Mouse (Mus musculus): Measurements from ENCODE around the gene Caskin1. TPM values are rescaled to one million over a fixed set of nuclear protein-coding genes. Genes with fewer than 3 reads are reported as not detected.

Gene Caskin1
- polyA plus RNA-seq, 1 experiment from 2014 or later = 5.2 TPM

DNA sequence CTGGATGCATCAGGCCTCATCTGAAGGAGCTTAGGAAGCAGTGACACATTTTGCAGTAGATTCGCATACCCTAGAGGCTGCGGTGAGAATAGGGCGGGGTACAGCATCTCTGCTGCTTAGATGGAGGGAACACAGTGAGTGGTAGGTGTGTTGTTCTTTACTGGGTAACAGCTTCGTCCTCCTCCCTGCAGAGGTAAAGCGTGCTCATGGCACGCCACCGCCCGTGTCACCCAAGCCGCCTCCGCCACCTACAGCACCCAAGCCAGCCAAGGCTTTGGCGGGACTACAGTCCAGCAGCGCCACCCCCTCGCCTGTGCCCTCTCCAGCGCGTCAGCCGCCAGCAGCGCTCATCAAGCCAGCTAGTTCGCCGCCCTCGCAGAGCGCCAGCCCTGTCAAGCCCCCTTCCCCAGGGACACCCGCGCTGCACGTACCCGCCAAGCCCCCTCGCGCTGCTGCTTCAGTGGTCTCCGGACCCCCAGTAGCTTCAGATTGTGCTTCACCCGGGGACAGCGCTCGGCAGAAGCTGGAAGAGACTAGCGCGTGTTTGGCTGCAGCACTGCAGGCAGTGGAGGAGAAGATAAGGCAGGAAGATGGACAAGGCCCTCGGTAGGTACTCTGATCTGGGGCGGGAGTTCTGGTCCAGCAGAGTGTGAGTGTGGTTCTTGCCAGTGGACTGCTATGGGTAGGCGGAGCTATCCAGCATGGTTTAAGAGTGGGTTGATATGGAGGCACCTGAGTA lies 18.1 kb downstream of the Caskin1 start:
- Histone ChIP-seq H3K4me3 (no peak overlapping the region), H3K36me3 (peaks cover 80% of the 10 kb centered on the region), H3K9me3 (no peaks in the 10 kb centered on the region), H3K9ac (peak overlapping the region; percentile 43; the same call in 1 of the 2 replicates), H3K27ac (no peak overlapping the region), H3K4me2 (replicated peaks) (peak overlapping the region; percentile 40), H3K4me1 (peaks cover 12% of the 10 kb centered on the region; the same call in 1 of the 2 replicates), H3K27me3 (0 out of 2 replicates have a peak, but pooled peaks cover 5% of the 10 kb centered on the region)
- no peak for ATAC-seq (ENCODE audit: low FRiP score, low read depth)
- WGBS = 25% methylated on average over 36 of the region's 36 CpGs

DNA sequence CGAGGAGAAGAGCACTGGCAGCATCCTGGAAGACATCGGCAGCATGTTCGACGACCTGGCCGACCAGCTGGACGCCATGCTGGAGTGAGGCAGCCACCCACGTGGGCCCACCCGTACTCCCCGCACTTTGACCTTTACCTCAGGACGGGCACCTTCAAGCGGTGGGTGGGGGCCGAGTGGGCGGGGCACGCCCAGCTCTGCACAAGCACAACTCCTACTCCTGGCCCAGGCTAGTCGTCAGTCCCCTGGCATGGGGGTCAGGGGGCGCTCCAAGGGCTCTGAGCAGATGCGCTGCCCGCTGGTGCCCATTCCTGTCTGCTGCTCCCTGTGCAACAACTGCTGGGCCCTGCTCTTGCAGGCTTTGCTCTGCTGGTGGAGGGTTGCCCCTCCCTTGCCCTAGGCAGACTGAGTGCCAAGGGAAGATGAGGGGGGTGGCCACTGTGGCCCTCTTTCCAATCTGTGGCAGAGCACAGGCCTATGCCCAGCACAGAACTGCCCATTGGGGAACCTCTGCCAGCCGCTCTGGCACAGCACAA lies 18.8 kb downstream of the Caskin1 start:
- Histone ChIP-seq H3K4me3 (no peak overlapping the region), H3K27ac (no peak overlapping the region), H3K4me1 (peaks cover 12% of the 10 kb centered on the region; the same call in 1 of the 2 replicates), H3K36me3 (peaks cover 80% of the 10 kb centered on the region), H3K9ac (no peak overlapping the region), H3K4me2 (replicated peaks) (no peak overlapping the region), H3K27me3 (0 out of 2 replicates have a peak, but pooled peaks cover 5% of the 10 kb centered on the region), H3K9me3 (no peaks in the 10 kb centered on the region)
- 44% methylated on average over 13 of the region's 19 CpGs for WGBS
- no peak for ATAC-seq (ENCODE audit: low FRiP score, low read depth)

DNA sequence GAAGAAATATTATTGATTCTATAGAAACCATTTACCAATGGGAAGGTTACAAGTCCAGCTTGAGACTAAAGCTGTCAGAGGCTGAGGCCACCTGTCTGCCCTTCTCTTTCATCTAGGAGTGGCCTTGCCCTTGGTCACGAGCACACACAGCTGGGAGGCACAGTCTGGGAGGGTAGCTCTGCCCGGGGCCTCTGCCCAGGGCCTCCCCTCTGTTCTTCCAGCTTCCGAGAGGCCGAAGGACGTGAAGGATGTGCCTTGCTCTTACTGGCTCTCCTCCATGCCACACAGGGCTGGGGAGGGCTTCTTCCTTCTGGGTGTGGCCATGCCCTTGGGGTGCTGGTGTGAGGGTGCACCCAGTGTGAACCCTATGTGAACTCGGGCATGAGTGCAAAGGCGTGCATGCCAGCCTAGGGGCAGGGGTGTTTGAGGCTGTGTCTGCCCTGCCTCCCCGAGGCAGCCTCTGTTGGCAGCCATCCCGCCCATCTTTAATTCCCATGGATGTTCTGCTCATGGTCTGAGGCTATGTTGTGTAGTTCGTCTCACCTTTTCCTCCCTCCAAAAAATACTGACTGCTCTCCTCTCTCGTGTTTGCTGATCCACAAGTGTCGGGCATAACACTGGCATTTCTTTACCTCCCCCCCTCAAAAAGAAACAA lies 19.5 kb downstream of the Caskin1 start:
- H3K27me3 ChIP-seq = 0 out of 2 replicates have a peak, but pooled peaks cover 5% of the 10 kb centered on the region
- 83% methylated on average over 12 of the region's 12 CpGs for WGBS
- H3K27ac ChIP-seq = no peak overlapping the region
- H3K9me3 ChIP-seq = no peaks in the 10 kb centered on the region
- H3K4me3 ChIP-seq = no peak overlapping the region
- H3K9ac ChIP-seq = no peak overlapping the region
- H3K4me1 ChIP-seq = peaks cover 12% of the 10 kb centered on the region; the same call in 1 of the 2 replicates
- no peak for ATAC-seq (ENCODE audit: low FRiP score, low read depth)
- no peak overlapping the region for H3K4me2 ChIP-seq (replicated peaks)
- H3K36me3 ChIP-seq = peaks cover 79% of the 10 kb centered on the region

DNA sequence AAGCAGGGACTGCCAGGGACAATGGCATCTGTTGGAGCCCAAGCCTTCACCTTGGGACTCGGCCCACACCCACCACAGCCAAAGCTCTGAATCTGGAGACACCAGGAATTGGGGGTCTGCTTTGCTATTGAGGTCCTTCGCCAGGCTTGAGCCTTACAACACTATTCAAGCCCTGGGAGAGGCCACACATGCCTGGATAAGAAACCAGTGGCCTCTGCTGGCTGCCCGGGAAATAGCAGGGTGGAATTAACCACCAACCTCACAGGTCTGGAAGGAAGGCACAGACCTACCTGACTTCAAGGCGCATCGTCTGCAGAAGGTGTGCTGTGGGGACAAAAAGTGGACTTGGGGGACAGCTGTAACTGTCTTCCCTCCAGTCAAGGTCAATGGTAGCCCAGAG lies 25.2 kb downstream of the Caskin1 start:
- Histone ChIP-seq H3K4me1 (no peaks in the 10 kb centered on the region), H3K4me2 (replicated peaks) (0 out of 2 replicates have a peak overlapping the region, but pooled peaks have one; percentile 7), H3K27ac (no peak overlapping the region), H3K4me3 (no peak overlapping the region), H3K9me3 (no peaks in the 10 kb centered on the region), H3K36me3 (peaks cover 98% of the 10 kb centered on the region), H3K27me3 (no peaks in the 10 kb centered on the region), H3K9ac (no peak overlapping the region)
- peak; percentile 62; the same call in 1 of the 2 replicates for ATAC-seq (ENCODE audit: low FRiP score, low read depth)
- 57% methylated on average over 5 of the region's 5 CpGs for WGBS

DNA sequence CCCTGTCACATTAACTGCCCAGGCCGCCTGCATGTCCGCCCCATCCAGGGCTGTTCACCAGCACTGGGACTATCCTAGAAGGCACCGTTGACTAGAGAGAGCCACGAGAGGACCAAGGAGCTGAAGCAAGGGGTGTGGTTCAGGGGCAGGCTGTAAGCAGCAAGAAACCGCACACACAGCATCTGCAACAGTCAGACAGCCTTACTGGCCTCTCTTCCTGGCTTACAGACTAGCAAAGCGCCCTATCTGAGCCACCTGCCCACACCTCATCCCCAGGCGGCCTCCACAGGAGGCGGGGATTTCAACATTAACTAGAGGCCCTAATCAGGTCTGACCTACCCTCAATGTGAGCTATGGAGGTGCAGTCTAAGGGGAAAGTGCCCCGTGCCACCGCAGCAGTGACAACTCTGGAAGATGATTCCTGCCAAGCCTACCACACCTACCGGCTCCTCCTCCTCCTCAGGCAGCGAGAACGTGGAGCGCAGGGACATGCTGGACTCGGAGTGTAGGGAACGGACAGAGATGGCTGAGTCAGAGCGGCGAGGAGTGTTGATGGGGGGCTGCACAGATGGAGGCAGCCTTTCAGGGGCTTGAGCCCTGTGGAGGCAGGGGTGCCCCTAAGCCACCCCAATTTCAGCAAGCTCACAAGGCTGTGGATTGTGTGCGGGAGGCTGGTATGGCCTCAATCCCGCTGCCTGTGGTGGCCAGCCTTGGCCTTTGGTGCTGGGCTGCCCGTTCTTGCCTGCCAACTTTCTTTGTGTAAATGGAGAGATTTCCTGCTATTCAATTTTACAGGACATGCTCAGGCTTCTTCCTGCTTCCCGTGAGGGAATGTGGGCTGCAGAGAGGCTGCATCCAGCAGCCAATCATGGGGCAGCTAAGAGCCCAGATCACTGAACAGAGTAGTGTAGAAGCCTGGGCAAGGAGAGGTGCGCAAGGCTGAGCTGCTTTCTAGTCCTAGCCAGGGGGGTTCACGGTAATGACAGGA lies 26.2 kb downstream of the Caskin1 start:
- peaks cover 98% of the 10 kb centered on the region for H3K36me3 ChIP-seq
- H3K9me3 ChIP-seq = no peaks in the 10 kb centered on the region
- no peaks in the 10 kb centered on the region for H3K27me3 ChIP-seq
- H3K27ac ChIP-seq = no peak overlapping the region
- WGBS = 89% methylated on average over 24 of the region's 24 CpGs
- H3K9ac ChIP-seq = peak overlapping the region; percentile 31; the same call in 1 of the 2 replicates
- H3K4me1 ChIP-seq = no peaks in the 10 kb centered on the region
- no peak for ATAC-seq (ENCODE audit: low FRiP score, low read depth)
- H3K4me2 ChIP-seq (replicated peaks) = 0 out of 2 replicates have a peak overlapping the region, but pooled peaks have one; percentile 14
- 0 out of 2 replicates have a peak overlapping the region, but pooled peaks have one; percentile 7 for H3K4me3 ChIP-seq

DNA sequence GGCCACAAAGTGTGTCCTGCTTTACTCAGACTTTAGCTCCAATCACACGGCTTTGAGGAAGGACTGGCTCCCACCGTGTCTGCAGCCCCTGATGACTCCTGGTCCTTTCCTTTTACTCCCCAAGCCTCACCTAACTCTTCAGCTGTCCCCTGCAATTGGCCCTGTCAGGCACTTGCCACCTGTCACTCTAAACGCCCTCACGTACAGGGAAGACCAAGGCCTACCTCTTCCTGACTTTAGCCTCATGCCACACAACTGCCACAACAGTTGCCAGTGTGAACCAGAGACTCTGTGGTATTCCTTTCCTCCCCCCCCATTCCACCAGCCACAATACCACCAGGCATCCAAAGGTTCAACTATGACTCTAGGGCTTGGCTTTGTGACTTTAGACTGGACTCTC lies 32.0 kb downstream of the Caskin1 start:
- WGBS = 82% methylated on average over 4 of the region's 4 CpGs
- no peak overlapping the region for H3K9ac ChIP-seq

DNA sequence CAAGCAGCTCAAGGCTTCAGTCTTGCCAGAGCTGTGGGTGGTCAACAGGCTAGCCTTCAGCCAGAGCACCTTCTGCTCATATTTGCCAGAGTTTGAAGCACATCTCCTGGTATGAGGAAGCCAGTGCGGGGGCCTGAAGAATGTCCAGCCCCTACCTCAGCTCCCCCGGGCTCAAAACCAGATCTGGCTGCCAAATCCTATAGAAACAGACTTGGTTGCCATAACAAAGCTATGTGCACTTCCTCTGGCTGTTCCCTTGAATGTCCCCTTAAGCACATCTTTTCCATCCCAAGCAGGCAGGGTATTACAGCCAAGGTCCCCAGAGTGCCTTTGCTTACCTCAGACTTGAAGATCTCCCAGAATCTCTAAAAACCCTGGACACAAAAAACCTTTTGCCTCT lies 36.3 kb downstream of the Caskin1 start:
- no peaks in the 10 kb centered on the region for H3K27me3 ChIP-seq
- no peak for ATAC-seq (ENCODE audit: low FRiP score, low read depth)
- peaks cover 37% of the 10 kb centered on the region for H3K36me3 ChIP-seq
- H3K27ac ChIP-seq = peak overlapping the region; percentile 17; the same call in 1 of the 2 replicates
- H3K9me3 ChIP-seq = no peaks in the 10 kb centered on the region
- H3K4me3 ChIP-seq = no peak overlapping the region
- 83% methylated on average over 2 of the region's 2 CpGs for WGBS
- H3K4me2 ChIP-seq (replicated peaks) = no peak overlapping the region
- H3K9ac ChIP-seq = peak overlapping the region; percentile 90
- H3K4me1 ChIP-seq = peaks cover 34% of the 10 kb centered on the region

More for the DNA sequence above, 32.0 kb downstream of the Caskin1 start:
- peaks cover 73% of the 10 kb centered on the region for H3K36me3 ChIP-seq
- H3K4me3 ChIP-seq = no peak overlapping the region
- H3K4me1 ChIP-seq = peaks cover 9% of the 10 kb centered on the region; the same call in 1 of the 2 replicates
- ATAC-seq (ENCODE audit: low FRiP score, low read depth) = no peak
- H3K4me2 ChIP-seq (replicated peaks) = no peak overlapping the region
- no peaks in the 10 kb centered on the region for H3K27me3 ChIP-seq
- no peaks in the 10 kb centered on the region for H3K9me3 ChIP-seq
- no peak overlapping the region for H3K27ac ChIP-seq

DNA sequence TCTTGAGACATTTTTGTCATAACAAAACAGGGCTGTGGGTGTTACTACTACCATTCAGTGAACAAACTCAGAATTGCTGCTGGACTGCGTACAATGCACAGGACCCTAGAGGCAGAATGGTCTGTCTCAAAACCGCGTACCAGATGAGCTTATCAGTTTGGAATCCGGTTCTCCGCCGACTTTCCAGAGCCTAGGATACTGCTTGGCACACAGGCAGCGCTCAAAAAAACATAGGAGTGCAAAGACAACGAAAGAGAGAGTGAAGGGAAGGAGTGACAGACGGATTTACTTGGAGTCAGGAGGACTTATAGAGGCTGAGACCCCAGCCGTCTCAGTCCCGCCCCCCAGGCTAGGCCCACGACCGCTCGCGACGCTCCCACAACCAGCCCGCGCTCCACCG lies 38.9 kb downstream of the Caskin1 start:
- no peak; the same call in 1 of the 2 replicates for ATAC-seq (ENCODE audit: low FRiP score, low read depth)
- H3K9ac ChIP-seq = peak overlapping the region; percentile 90
- peaks cover 60% of the 10 kb centered on the region for H3K4me1 ChIP-seq
- H3K36me3 ChIP-seq = peaks cover 33% of the 10 kb centered on the region
- peak overlapping the region; percentile 75 for H3K4me2 ChIP-seq (replicated peaks)
- under 1% methylated on average over 19 of the region's 19 CpGs for WGBS
- no peaks in the 10 kb centered on the region for H3K9me3 ChIP-seq
- peak overlapping the region; percentile 67 for H3K27ac ChIP-seq
- H3K27me3 ChIP-seq = no peaks in the 10 kb centered on the region
- H3K4me3 ChIP-seq = peak overlapping the region; percentile 88

DNA sequence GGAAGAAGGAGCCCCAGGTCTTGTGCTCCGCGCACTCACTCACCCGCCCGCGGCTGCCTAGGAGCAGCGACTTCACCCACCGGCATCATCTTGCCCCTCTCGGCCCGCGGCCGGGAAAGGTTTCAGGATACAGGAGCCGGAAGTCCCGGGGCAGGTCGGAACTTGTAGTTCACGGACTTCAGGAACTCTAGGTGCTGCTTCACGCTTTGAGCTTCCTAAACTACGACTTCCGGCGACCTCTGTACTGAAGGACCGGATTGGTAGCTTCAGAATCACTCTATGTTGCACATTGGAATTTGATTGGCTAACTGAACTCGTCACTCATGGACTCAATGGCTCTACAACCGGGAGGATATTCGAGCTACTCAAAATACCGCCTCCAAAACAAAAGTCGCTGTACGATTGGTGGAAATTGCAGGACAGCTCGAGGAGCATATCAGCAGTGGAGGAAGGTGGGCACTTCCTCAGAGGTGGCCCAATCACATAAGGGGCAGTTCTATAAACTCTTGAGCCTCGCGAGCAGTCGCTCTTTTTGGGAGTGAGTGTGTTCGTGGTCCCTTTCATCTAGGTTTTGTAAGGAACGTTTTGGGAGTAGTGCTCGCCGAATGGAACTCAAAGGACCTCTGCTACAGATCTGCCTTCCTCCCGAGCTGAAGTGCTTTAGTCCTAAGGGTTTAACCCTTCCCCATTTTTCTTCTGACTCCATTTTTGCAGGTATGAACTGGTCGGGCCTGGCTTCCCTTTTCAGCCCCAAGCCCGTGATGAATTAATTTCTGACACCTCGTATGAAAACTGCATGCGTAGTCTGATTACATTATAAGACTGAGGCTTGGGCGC lies 39.5 kb downstream of the Caskin1 start, which contains the start of gene Traf7:
Gene Traf7, minus strand, starts transcription at position 216 of the 837 bp plus-strand sequence.
- Histone ChIP-seq H3K4me3 (peak within 1 kb of the TSS; percentile 88), H3K9ac (peak within 1 kb of the TSS; percentile 90), H3K4me2 (replicated peaks) (peak within 1 kb of the TSS; percentile 79), H3K27ac (peak within 1 kb of the TSS; percentile 79), H3K4me1 (peaks cover 66% of the 10 kb centered on the region), H3K27me3 (no peaks in the 10 kb centered on the region), H3K36me3 (peaks cover 29% of the 10 kb centered on the region), H3K9me3 (no peaks in the 10 kb centered on the region)
- under 1% methylated on average over 40 of the region's 40 CpGs for WGBS
- peak; percentile 98 for ATAC-seq (ENCODE audit: low FRiP score, low read depth)

DNA sequence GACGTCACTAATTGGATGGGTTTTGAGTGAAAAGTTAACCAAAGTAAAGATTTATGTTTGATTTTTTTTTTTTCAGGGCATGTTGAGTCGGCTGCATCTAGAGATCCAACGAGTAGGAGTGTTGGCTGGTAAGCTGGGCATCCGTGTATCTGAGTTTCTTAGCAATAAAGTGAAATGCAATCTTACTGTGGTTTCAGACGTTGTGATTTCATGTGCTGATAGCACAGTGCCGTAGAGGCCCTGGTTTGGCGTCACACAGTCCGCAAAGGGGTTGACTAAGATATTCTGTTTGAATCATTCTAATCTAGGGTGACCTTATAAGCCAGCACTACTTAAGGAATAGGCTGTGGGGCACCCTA lies 40.1 kb downstream of the Caskin1 start:
- peaks cover 72% of the 10 kb centered on the region for H3K4me1 ChIP-seq
- under 1% methylated on average over 8 of the region's 8 CpGs for WGBS
- no peaks in the 10 kb centered on the region for H3K9me3 ChIP-seq
- no peak for ATAC-seq (ENCODE audit: low FRiP score, low read depth)
- peak overlapping the region; percentile 88 for H3K4me3 ChIP-seq
- peak overlapping the region; percentile 79 for H3K27ac ChIP-seq
- H3K36me3 ChIP-seq = peaks cover 24% of the 10 kb centered on the region
- peak overlapping the region; percentile 79 for H3K4me2 ChIP-seq (replicated peaks)
- H3K9ac ChIP-seq = peak overlapping the region; percentile 80
- no peaks in the 10 kb centered on the region for H3K27me3 ChIP-seq

Data from limb, embryonic 13.5 days (tissue).